Mouse (Mus musculus) midbrain, embryonic 11.5 days (tissue): ENCODE results near the gene Gm12166. TPM values are rescaled to one million over a fixed set of nuclear protein-coding genes. Genes with fewer than 3 reads are reported as not detected.

Experiments
- ATAC-seq: fragments of 200-750 bp; cut with Nextera tagmentation; 2 replicates; pipeline ENCODE4 v1.8.0; 2017; ENCODE audit warnings: moderate TSS enrichment, moderate library complexity; ENCODE audit not compliant: low FRiP score
- DNase-seq: peaks from one replicate; pipeline ENCODE4 v3.0.0; 2015; ENCODE audit warnings: low spot score; ENCODE audit errors: missing footprints
- H3K27ac ChIP-seq: fragments of 300-500 bp; sonication (generic); 2 replicates; pipeline ENCODE4 v1.5.1; 2014; ENCODE audit warnings: low read depth, low read length
- H3K27me3 ChIP-seq: fragments of 300-500 bp; sonication (generic); 2 replicates; pipeline ENCODE4 v1.6.1; 2014; ENCODE audit warnings: mild to moderate bottlenecking, low read length, moderate library complexity, mixed read lengths; ENCODE audit not compliant: control insufficient read depth, insufficient read depth
- H3K36me3 ChIP-seq: fragments of 300-500 bp; sonication (generic); 2 replicates; pipeline ENCODE4 v1.6.1; 2014; ENCODE audit warnings: mild to moderate bottlenecking, low read length, moderate library complexity, mixed read lengths; ENCODE audit not compliant: control insufficient read depth, insufficient read depth
- H3K4me1 ChIP-seq: fragments of 300-500 bp; sonication (generic); 2 replicates; pipeline ENCODE4 v1.6.1; 2014; ENCODE audit warnings: low read length; ENCODE audit not compliant: control insufficient read depth, insufficient read depth
- H3K4me2 ChIP-seq: fragments of 300-500 bp; sonication (generic); 2 replicates; pipeline ENCODE4 v1.6.1; 2014; ENCODE audit warnings: mild to moderate bottlenecking, moderate library complexity
- H3K4me3 ChIP-seq: fragments of 300-500 bp; sonication (generic); 2 replicates; pipeline ENCODE4 v1.5.1; 2014; ENCODE audit warnings: low read depth, low read length
- H3K9ac ChIP-seq: fragments of 300-500 bp; sonication (generic); 2 replicates; pipeline ENCODE4 v1.6.1; 2014; ENCODE audit warnings: low read length
- H3K9me3 ChIP-seq: fragments of 300-500 bp; sonication (generic); 2 replicates; pipeline ENCODE4 v1.6.1; 2016; ENCODE audit warnings: low read length; ENCODE audit not compliant: control insufficient read depth
- WGBS: fragments of 180-500 bp; shearing (Covaris S2); extraction: QIAGEN DNeasy Blood & Tissue Kit; methylation state at CpG from one replicate; pipeline ENCODE4 v1.1.7; 2014; 5-methylcytosine and 5-hydroxymethylcytosine counted together
- polyA plus RNA-seq: library from polyadenylated mRNA; unstranded; fragments of >200 nt; fragmentation: Nextera tagmentation; extraction: Ambion mirVana; gene quantifications from 2 replicates; pipeline ENCODE4 v1.2.1, GENCODE M21; 2014

The Gm12166 gene
- polyA plus RNA-seq, 1 experiment from 2014 or later, result 2.5 TPM

DNA sequence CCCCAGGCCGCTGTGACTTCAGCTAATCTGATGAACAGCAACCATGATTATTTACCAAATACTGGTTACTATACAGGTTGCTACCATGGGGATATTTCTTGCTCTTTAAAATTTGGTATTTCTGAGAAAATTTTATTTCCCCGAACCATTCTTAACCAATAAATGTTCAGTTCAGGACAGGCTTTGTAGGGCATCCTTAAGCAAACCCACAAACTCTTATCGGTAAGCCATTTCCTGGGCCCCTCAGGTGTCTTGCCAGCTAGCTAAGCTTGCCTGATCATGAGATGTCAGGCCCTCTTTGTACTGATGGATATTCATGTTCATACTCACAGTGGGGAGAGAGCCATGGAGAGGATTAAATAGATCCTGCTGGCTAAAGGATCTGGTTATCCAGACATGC, 34.3 kb upstream of the Gm12166 start:
- Histone ChIP-seq H3K27me3 (no peaks in the 10 kb centered on the region), H3K36me3 (no peaks in the 10 kb centered on the region), H3K9me3 (no peaks in the 10 kb centered on the region), H3K27ac (no peak overlapping the region), H3K4me1 (no peaks in the 10 kb centered on the region), H3K9ac (no peak overlapping the region), H3K4me2 (no peak overlapping the region), H3K4me3 (no peak overlapping the region)
- ATAC-seq (no peak), DNase-seq (no peak)
- WGBS, result 93% methylated on average over 3 of the region's 3 CpGs

DNA sequence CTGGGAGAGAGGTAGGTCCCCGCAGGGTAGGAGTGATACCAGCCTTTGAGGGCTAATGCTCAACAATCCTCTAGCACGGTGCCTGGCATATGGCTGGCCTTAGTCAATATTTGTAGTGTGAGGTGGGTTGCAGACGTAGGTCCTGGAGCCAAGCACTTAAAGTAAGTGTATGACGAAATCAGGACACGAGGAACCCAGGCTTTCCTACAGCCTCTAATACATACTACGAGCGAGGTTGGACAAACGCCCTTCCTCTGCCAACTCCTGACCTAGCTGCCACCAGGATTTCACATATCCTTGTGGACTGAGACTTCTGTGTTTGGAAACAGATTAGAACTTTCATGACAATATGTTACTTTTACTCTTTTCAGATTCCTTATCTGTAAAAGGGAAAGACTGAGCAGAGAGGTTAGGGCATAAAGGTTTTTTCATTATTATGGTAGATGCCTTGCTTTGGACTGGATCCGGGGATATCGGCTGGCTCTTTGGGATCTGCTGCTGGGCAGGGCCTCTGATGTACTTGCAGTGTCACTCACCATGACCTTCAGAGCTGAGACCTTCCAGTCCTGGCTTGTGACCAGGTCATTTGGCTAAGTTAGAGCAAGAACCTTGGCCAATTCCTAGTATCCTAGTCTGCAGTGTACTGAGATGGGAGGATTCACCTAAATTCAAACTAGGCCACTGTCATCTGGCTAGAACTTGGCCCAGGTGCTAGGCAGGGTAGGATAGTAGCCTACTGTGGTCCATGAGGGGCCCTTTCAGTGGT, 33.5 kb upstream of the Gm12166 start:
- no peaks in the 10 kb centered on the region for H3K9me3 ChIP-seq
- H3K4me2 ChIP-seq, result no peak overlapping the region
- no peak for DNase-seq
- H3K27me3 ChIP-seq, result no peaks in the 10 kb centered on the region
- H3K4me3 ChIP-seq, result no peak overlapping the region
- H3K27ac ChIP-seq, result no peak overlapping the region
- H3K36me3 ChIP-seq, result no peaks in the 10 kb centered on the region
- 95% methylated on average over 10 of the region's 10 CpGs for WGBS
- no peaks in the 10 kb centered on the region for H3K4me1 ChIP-seq
- no peak overlapping the region for H3K9ac ChIP-seq
- ATAC-seq, result no peak

DNA sequence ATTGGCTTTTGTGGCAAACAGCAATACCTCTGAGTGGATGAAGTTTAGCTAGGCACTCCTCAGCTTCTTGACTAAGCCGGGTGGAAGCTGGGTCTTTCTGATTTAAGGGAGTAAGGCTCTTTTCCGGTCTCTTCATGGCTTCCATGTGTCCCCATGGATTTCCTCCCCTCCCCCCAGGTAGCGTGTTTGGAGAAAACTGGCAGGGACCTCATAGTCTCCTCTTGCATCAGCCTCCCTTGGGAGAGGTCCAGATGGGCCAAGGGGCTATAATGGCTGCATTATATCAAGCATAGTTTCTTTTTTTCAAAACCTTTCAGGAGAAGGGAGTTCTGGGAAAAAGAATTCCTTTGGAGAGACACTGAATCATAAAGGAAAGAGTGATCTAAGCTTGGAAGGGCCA, 32.4 kb upstream of the Gm12166 start:
- no peak overlapping the region for H3K27ac ChIP-seq
- H3K36me3 ChIP-seq, result no peaks in the 10 kb centered on the region
- ATAC-seq, result no peak
- no peak overlapping the region for H3K9ac ChIP-seq
- no peak overlapping the region for H3K4me3 ChIP-seq
- no peaks in the 10 kb centered on the region for H3K4me1 ChIP-seq
- H3K27me3 ChIP-seq, result no peaks in the 10 kb centered on the region
- H3K4me2 ChIP-seq, result no peak overlapping the region
- no peak for DNase-seq
- WGBS, result 85% methylated on average over 3 of the region's 3 CpGs
- no peaks in the 10 kb centered on the region for H3K9me3 ChIP-seq

DNA sequence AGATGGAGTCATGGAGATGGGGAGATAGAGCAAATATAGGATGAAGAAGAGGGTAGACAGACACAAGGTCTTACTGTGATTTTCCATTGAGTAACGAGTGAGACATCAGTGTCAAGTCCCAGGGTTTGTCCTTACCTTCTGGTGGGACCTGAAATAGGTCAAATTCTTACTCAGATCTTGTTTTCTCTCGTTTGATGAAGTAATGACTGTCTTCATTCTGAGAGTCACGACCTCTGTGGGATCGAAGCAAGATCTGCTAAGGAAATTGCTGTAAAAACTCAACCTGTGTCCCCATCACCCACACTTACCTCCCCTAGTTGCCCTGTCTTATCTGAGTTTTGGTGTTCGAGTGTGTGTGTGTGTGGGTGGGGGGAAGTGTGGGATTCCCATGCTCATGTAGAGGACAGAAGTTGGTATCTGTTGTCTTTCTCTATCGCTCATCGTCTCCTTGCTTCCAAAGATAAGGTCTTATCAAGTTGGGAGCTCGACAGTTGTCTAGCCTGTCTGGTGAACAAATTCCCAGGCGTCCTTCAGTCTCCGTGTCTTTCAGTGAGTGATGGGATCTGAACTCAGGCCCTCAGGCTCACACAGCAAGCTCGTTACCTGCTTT, 31.8 kb upstream of the Gm12166 start:
- 91% methylated on average over 11 of the region's 11 CpGs for WGBS
- no peak for ATAC-seq
- no peaks in the 10 kb centered on the region for H3K9me3 ChIP-seq

DNA sequence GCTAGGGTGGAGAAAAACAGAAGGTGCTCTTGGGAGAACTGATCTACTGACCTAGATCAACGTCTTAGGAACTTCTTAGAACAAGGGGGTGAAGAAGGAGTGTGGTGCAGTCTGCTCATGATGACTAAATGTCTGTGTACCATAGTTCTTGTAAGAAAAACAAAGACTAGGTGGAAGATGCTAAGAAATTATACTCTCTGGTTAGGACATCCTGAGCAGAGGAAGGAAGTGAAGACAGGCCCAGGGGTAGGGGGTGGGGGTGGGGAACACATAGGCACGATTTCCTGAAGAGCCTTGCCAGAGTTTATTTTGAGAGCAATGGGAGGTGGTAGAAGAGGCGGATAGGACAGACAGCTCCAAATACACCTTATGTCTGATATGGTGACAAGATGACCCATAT, 31.3 kb upstream of the Gm12166 start:
- no peaks in the 10 kb centered on the region for H3K4me1 ChIP-seq
- H3K27me3 ChIP-seq, result no peaks in the 10 kb centered on the region
- no peak overlapping the region for H3K4me2 ChIP-seq
- H3K36me3 ChIP-seq, result no peaks in the 10 kb centered on the region
- 77% methylated on average over 3 of the region's 3 CpGs for WGBS
- no peak overlapping the region for H3K27ac ChIP-seq
- no peaks in the 10 kb centered on the region for H3K9me3 ChIP-seq
- ATAC-seq (no peak), DNase-seq (no peak)
- H3K4me3 ChIP-seq, result no peak overlapping the region
- no peak overlapping the region for H3K9ac ChIP-seq

More for the DNA sequence above, 31.8 kb upstream of the Gm12166 start:
- Histone ChIP-seq H3K4me1 (no peaks in the 10 kb centered on the region), H3K9ac (no peak overlapping the region), H3K27ac (no peak overlapping the region), H3K4me2 (no peak overlapping the region), H3K4me3 (no peak overlapping the region), H3K27me3 (no peaks in the 10 kb centered on the region), H3K36me3 (no peaks in the 10 kb centered on the region)
- no peak for DNase-seq

DNA sequence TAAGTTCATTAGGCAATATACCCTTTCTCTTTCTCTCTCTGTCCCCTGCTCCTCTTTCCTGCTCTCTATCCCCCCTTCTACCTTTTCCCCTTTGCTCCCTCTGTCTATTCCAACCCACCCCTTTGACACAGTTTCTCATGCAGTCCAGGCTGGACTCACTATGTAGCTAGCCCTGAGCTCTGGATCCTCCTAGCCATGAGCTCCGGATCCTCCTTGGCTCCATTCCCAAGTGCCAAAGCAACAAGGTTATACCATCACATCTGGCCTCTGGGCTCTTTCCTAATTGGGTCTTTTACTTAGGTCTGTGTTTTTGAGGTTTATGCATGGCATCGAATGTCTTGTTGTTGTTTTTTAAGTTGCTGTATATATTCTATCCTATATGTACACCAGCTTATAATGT, 29.0 kb upstream of the Gm12166 start:
- Histone ChIP-seq H3K4me2 (no peak overlapping the region), H3K27me3 (no peaks in the 10 kb centered on the region), H3K4me3 (no peak overlapping the region), H3K27ac (no peak overlapping the region), H3K9ac (no peak overlapping the region), H3K9me3 (no peaks in the 10 kb centered on the region), H3K36me3 (no peaks in the 10 kb centered on the region), H3K4me1 (no peaks in the 10 kb centered on the region)
- DNase-seq (no peak), ATAC-seq (no peak)
- WGBS, result 96% methylated on average over 2 of the region's 2 CpGs

DNA sequence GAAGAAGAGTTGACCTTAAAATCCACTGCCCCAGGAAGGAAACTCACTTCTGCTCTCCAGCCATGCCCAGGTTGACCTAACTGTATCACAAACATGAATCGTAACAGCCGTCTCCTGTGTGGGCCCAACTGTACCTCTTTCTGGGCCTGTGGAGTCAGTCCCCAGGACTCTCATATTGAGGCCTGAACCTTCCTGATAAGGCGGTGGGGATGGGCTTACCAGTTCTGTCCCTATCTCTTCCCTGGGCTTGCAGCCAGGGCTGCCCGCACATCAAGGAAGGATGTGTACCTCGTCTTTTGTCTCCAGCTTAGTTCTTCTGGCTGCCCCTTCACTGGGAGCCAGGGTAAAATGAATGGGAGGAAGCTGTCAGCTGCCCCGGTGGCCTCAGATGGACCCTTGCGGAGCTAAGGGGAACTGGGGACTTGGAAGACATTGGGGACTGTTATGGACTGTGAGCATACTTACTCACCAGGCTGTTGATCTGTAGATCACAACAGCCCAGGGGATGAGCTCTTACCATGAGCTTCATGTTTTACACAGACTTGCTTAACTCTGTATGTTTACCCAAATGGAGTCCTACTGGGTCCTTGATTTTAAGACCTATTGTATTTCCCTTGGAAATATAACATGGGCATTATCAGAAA, 25.7 kb upstream of the Gm12166 start:
- Histone ChIP-seq H3K9me3 (no peaks in the 10 kb centered on the region), H3K27me3 (no peaks in the 10 kb centered on the region), H3K4me1 (no peaks in the 10 kb centered on the region), H3K4me3 (no peak overlapping the region), H3K9ac (no peak overlapping the region), H3K27ac (no peak overlapping the region), H3K4me2 (no peak overlapping the region), H3K36me3 (no peaks in the 10 kb centered on the region)
- 90% methylated on average over 7 of the region's 7 CpGs for WGBS
- no peak for ATAC-seq
- DNase-seq, result no peak

DNA sequence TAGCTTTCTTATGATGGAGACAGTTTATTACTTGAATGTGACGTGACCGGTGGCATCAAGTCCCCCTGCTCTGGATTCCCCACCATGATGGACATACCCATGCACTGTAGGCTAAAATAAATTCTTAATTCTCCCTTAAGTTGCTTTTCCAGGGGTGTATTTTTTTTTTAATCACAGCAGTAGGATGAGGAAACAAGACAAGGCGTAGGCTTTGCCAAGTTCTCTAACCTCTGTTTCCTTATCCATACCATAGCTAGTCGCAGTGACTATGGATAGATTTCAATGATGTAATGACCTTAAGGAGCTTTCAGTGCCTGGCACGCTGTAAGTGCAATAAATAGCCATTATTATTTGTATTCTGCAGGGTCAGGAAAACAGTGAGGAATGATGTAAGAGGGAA, 25.2 kb upstream of the Gm12166 start:
- H3K9me3 ChIP-seq, result no peaks in the 10 kb centered on the region
- H3K4me1 ChIP-seq, result no peaks in the 10 kb centered on the region
- no peak for ATAC-seq
- WGBS, result 92% methylated on average over 5 of the region's 5 CpGs
- H3K36me3 ChIP-seq, result no peaks in the 10 kb centered on the region
- H3K4me2 ChIP-seq, result no peak overlapping the region
- no peak overlapping the region for H3K27ac ChIP-seq
- H3K27me3 ChIP-seq, result no peaks in the 10 kb centered on the region
- no peak for DNase-seq
- no peak overlapping the region for H3K9ac ChIP-seq
- no peak overlapping the region for H3K4me3 ChIP-seq

DNA sequence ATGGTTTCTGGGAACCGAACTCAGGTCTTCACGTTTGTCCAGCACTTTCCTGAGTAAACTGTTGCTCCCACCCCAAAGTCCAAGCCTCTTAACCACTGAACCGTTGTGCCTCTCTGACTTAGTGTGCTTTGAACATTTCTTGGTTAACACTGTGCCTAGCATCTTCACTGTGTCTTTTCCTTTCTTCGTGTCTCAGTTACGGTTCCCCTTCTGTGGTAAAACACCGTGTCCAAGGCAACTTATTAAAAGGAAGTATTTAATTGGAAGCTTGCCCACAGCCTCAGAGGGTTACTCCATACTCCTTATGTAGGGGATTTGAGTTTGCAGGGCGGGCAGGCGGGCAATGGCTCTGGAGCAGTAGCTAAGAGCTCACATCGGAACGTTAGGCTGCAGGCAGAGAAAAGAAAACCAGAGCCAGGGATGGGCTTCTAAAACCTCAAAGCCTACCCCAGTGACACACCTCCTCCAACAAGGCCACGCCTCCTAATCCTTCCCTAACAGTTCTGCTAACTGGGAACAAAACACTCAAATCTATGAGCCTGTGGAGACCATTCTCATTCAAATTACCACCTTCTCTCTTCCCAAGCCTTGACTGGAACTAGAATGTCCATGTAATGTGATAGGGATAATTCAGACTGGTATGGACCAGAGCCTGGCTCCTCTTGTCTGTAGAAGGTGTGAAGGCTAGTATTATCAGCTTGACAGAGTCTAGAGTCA, 24.5 kb upstream of the Gm12166 start:
- H3K4me2 ChIP-seq, result no peak overlapping the region
- no peak overlapping the region for H3K27ac ChIP-seq
- H3K27me3 ChIP-seq, result no peaks in the 10 kb centered on the region
- H3K36me3 ChIP-seq, result no peaks in the 10 kb centered on the region
- no peak overlapping the region for H3K9ac ChIP-seq
- H3K4me1 ChIP-seq, result no peaks in the 10 kb centered on the region
- DNase-seq (no peak), ATAC-seq (no peak)
- H3K9me3 ChIP-seq, result no peaks in the 10 kb centered on the region
- WGBS, result 90% methylated on average over 11 of the region's 11 CpGs
- H3K4me3 ChIP-seq, result no peak overlapping the region
